Mouse (Mus musculus) frontal cortex, postnatal 10 days (tissue): Measurements from ENCODE around the gene Sppl3.

Experiments
- DNase-seq, 2 experiments: peaks; one replicate each; pipeline ENCODE4 v3.0.0; 2022; ENCODE audit warnings: low spot score in 2 of 2, mixed read lengths in 1 of 2

Sppl3 gene

DNA sequence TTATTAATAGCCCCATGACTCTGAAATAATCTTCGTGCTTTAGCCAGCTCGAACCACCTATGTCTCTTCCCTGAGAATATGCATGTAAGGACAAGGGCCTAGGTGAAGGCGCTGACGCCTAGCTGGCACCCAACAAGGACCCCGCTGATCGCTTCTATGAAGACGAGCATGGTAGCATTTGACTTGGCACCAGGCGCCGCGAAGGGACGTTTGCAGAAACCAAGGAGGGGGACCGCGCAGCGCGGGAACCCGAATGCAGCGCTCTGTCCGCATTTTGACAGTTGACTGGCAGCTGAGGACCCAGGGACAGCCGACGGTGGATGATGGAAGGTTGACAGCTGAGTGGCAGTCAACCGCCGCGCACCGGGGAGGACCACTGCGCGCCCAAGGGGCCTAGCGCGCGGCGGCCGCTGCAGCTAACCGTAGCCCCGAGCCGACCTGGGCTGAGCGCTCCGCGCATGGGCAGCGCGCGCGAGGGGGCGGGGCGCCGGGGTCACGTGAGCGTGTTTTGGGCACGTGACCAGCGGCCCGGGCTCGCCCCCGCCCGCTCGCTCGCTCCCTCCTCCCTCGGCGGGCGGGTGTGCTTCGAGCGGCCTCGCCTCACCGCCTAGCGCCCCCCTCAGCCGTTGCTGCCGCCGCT, at the start of gene Sppl3:
TSS of gene Sppl3 (plus strand) at position 561 of the 640 bp plus-strand sequence.
- DNase-seq, result peak; percentile 88 to 93

DNA sequence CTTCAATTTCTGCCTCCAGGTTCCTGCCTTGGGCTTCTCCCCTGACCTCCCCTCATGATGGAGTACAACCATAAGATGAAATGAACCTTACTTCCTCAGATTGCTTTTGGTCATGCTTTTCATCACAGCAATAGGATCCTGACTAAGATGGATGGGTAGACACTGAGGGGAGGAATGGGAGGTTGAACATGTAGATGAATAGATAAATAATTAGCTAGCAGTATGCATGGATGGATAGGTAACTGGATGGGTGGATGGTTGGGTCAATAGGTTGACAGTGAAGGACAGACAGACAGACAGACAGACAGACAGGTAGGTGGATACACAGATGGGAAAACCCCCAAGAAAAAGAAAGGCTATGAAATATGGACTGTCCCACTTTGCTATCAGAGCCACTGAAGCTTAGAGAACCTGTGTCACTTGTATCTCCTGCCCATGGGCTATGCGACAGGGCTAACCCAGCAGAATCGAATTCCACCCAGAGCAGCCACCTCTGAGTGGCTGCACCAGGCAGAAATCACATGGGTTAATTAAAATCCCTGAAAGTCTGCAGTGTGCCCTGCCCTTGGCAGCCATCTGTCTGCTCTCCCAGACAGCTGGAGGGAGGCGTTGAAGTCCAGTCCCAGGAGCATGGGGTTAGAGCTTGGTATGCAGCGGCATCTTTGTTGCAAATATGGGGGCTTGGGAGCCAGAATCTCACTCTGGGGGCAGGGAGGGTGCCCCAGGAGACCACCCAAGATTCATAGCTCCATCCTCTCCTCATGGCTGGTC, 49.2 kb upstream of the Sppl3 start:
- DNase-seq, result no peak

DNA sequence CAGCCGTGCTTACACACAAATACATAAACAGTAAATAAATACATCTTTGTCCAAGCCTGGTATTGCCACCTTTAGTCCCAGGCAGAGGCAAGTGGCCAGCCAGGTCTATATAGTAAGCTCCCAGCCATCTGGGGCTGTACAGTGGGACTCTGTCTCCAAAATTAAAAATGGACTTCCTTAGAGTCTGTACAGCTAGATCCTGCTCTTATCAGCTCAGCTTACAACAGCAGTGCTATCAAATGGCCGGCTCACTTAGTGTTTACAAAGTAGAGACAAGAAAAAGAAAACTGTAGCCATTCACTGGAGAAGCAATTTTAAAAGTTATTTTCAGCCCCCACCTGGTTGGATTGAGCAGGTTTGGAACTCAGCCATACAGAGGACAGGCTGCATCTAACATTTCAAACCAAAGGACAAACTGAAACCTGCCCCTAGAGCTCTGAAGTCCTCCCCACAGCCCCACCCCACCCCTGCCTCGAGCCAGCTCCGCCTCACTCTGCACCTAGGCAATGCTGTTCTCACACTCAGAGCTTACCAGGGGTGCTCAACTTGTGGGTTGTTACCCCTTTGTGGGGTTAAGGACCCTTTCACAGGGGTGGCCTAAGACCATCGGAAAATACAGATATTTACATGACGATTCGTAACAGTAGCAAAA, 46.5 kb upstream of the Sppl3 start:
- no peak for DNase-seq

DNA sequence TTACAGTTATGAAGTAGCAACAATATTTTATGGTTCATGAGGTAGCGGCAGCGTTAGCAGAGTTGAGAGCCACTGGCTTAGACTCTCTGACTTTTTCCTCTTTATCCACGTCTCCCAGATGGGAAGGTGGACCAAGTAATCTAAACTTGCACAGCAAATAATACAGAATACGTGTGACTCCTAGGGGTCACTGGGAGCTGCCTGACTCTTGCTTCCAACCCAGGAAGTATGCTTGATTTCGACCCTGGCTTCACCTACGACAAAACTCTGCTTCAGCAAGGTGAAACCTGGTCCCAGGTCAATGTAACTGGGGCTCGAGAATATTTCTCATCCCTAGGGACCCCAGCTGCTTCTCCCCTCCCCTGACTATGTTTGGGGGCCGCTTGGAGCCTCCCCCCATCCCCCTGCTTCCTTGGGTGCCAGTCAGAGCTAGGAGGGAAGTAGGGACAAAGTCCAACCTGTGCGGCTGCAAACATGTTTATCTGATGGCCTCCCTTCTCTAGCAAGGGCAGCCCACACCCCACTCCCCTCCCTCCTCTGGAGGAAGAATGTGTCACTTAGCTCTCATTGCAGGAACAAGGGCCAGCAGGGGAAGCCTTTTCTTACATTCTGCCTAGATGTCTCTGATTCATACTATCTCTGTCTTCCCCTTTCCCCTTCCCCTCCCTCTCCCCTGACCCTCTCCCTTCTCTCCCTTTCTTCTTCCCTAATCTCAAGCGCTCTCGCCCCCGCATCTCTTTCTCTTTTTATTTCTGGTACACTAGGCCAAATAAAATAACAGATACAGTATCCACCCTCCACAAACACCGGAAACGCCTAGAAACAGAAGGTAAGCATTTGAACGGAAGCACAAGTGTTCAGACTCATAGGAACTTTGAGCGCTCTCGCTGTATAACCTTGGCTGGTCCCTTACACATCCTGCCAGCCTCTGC, 45.7 kb upstream of the Sppl3 start:
- no peak for DNase-seq

DNA sequence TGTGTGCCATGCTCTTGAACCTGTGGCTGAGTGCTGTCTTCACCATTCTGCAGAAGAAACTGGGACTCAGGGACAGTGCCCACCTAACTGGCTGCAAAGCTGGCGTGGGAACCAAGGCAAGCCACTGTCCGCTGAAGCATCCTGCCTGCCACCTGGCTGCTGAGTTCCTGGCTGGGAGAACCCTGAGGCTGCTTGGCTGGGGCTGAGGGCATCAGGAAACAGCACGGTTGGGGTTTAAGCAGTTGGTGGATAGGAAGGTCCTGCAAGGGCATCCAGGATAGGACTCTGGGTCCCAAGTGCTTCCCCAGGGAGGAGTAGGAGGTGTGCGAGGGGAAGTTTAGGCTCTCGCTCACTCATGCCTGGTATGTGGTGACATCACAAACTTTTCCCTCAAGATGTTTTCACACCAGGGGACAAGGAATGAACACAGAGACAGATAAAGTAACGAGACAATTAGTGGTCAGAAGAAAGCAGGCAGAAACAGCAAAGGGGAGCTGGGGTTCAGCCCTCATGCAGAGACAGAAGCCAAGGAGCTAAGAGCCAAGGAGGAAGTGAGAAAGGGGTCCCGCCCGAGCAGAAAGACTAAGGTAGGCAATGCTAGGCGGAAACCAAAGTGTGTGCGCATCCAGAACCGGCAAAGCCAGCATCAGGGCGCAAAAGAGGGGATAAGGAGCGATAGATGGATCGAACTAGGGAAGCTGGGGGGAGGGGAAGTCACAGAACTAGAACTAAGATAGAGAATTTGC, 43.2 kb upstream of the Sppl3 start:
- DNase-seq, result no peak

DNA sequence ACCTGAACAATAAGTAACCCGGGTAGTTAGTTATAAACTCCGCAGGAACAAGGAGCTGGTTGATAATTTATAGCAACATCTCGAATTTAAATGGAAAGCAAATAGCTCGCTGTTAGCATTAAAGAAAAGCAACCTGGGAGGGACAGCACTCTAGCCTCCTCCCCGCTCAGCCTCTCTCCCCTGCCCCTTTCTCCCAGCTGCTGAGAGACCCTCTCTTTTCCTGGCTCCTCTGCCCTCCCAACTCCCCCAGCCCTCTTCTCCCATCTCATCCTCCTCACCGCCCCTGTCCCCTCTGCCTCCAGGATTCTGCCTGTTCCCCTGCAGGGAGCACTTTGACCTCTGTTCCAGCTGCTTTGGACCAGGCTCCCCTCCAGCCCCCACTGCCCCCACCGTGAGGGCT, 42.3 kb upstream of the Sppl3 start:
- no peak for DNase-seq

DNA sequence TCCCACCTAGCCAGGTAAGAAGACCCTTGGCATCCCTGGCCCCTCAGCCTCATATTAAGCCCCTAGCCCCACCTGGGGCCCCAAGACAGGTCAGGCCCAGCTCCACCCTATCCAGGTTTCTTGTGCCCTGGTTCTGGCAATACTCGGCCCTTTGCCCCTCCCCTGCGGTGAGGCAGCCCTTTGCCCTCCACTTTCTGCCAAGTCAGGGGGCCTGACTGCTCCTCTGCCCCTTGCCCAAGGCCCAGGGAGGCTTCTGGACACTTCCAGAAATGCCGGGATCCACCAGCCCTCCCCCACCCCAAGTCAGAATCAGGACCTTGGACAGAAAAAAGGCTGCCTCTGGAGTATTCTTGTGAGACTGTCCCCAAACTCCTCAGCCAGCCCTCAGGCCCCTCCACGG, 41.9 kb upstream of the Sppl3 start:
- DNase-seq, result no peak

DNA sequence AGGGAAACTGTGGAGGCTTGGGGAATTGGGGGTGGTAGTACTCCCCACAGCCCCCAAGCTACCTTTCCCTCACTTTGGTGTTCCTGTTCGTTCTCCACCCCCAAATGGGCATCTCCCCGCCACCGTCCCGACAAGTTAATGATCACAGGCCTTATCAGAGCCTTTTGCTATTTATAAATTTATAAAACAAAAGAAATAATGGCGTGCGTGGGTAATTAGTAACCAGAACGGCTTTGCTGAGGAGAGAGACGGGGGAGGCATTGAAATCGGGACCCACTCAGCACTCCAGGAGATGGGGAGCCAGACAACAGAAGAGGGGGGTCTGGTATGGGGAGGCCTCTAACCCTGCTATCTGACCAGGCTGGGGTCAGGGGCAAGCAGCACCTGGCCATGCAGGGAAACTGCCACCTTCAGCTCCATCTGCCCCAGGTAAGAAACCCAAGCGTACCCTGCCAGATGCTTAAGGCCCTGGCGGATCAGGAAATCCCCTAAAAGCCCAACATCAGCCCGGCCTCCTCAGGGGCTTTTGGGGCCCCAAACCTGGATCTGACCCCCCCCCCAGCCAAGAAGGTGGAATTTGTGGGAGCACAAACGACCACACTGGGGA, 41.2 kb upstream of the Sppl3 start:
- no peak for DNase-seq

DNA sequence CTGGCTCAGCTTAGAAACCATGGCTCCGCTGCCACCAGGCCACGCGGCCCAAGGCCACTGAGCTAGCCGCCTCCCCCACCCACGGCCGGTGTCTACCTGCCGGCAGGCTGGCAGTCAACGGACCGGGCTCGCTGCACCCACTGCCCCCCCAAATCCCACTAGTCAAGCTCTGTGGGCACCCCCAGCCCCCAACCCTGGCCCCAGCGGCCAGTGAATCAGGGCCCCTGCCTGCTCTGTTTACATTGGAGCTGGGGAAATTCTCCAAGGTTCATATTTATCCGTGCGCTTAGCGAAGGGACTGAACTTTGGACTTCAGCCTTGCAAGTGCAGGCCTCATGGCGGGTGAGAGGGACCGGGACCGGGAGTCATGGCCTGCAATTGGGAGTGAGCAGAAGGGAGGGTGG, 40.1 kb upstream of the Sppl3 start, which contains the start of gene Hnf1a:
TSS of gene Hnf1a (minus strand) at position 271 of the 404 bp plus-strand sequence.
- DNase-seq, result no peak

DNA sequence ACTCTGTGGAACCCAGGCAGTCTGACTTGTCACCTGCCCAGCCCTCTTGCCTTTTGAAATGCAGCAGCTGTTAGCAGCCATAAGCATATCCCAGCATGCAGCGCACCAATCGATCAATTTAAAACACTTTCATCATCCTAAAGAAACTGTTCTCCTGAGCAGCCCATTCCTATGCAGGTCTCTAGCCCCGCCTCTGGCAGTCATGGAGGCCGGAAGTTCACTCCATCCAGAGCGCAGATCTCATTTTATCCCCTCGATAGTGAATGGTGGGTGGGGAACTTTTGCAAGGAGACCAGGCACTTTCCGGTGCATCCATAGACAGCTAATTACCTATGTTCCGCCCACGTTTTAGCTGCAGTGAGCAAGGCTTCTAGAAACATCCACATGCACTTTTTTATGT, 38.7 kb upstream of the Sppl3 start:
- DNase-seq, result no peak

DNA sequence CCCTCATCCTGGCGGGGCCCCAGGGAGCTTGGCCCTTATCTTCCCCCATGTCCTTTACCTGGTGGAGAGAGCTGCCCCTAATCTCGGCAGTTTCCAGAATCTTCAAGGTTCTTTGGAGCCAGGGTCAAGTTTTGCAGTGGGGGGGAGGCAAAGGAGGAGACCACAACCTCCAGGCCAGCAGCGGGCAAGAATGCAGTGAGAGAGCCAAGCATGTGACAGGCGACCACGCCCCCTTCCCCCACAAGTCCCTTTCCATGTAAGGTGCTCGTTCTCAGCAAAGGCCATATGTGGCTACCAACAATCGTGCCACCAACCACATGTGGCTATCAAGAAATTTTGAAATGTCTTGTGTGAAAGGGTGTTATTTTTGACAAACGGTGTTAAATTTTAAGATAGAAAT, 37.8 kb upstream of the Sppl3 start:
- DNase-seq, result no peak

DNA sequence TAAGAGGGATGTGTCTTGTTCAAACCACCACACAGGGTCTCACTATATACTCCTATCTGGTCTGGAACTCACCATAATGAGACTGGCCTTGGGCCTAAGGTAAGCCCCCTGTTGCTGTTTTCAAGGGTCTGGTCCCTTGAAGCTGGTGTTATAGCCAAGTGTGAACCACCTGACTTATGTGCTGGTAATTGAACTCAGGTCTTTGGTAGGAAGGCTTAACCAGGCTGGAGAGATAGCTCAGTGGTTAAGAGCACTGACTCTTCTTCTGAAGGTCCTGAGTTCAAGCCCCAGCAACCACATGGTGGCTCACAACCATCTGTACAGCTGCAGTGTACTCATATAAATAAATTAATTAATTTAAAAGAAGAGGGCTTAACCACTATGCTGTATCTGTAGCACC, 34.0 kb upstream of the Sppl3 start:
- no peak for DNase-seq

DNA sequence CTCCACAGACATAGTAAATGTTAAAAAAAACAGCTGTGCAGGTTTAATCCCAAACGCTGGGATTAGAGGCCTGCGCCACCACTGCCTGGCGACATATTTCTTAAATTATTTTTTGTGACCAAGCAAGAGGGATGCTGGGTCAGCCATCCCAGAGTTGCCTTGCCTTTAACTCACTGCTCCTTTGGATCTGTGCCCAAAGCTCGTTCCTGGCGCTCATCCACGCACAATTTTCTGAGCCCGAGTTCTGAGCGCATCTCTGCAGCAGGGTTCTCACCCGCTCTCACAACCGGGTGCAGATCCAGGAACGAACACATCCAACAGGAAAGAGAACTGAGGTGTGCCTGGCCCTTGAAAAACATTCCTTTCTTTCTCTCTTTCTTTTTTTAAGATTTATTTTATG, 32.5 kb upstream of the Sppl3 start:
- DNase-seq, result no peak

DNA sequence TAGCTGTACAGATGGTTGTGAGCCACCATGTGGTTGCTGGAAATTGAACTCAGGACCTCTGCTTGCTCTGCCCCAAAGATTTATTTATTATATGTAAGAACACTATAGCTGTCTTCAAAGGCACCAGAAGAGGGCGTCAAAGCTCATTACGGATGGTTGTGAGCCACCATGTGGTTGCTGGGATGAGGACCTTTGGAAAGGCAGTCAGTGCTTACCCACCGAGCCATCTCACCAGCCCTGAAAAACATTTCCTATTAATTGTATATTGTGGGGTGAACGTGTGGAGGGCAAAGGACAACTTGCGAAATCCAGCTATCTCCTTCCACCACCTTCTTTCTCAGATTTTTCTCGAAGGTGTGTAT, 32.1 kb upstream of the Sppl3 start:
- DNase-seq, result no peak

DNA sequence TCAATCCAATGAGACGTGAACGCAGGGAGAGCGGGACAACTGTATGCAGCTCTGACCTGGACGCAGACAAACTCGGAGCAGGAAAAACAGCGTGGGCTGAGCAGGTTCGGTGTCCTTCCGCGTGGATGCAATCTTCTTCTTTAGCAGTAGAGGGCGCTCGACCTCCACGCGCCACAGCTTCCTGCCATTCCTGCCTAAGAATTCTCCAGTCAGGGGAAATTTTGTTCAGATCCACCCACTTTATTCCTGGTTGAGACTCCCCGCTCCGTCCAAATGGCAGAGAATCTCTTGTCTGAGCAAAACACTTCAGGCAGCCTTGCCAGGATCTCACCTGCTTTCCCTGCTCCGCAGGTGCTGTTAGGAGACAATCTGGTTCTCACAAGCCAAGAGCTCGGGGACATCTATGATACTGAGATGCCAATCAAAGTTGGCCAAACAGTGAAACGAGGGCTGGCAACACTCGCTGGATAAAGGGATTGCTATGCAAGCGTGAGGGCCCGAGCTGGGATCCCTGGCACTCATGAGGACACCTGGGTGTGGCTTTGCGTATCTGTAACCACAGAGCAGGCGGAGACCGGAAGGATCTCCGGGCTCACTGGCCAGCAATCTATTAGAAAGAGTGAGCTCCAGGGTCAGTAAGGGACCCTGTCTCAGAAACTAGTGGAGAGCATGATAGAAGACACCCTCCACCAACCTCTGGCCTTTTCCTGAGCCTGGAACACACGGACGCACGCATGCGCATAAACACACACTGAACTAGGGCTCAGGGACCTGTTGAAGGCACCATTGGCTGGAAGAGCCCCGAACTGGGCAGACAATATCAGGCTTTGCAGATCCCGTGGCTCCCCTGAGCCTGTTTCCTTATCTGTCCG, 31.5 kb upstream of the Sppl3 start:
- DNase-seq, result peak; percentile 45 to 74

DNA sequence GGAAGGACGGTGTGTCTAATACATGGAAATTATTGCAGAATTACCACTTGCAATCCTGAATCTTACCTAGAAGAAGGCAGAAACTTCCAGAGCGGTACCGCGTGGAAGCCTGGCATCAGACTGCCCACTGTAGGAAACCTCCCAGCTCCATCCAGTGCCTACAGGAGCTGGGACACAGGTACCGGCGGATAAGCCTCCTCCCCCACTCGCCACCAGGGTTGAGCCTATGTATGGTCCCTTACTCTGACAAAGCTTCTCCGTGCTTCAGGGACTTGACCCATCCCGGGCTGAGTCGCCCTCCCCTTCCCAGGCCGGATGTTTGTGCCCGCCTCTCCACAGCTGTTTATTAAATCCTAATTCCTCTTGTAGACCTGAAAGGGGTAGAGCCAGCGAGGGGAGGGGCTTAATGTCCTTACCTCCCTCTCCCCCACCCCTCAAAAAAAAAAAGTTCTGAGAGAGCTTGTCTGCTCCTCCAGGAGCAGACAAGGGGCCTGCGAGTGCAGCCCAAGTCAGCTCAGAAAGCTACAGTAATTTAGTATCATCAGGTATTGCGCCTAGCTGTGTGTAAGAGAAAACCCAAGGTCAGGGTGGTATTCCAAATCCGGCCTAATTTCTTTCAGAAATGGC, 30.7 kb upstream of the Sppl3 start:
- no peak for DNase-seq

DNA sequence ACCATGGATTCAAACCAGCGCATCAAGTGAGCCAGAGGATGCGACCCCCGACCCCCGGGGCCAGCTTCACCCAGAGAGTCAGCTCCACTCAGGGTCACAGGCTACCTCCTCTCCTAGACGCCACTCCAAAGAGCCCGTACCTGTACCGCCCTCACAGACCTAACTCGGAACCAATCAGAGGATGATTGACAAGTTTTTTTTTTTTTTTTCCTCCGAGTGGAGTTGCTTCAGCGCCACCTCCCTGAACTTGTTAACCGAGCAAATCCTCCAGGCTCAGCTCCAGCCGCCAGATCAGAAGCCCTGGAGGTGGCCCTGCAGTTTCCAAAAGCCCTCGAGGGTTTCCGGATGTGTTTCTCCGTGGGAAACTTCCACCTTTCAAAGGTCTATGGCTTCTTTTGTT, 28.9 kb upstream of the Sppl3 start:
- no peak for DNase-seq

DNA sequence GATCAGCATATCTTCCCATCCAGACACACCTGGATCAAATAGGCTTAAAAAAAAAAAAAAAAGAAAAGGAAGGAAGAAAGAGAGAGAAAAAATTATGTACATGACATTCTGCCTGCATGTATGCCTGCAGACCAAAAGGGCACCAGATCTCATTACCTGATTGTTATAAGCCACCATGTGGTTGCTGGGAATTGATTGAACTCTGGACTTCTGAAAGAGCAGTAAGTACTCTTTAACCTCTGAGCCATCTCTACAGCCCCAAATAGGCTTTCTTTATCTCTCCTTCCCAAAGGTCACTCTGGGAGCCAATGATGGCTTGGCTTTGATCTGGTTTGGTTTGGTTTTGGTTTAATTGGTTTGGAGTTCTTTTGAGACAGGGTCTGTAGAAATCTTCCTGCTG, 25.9 kb upstream of the Sppl3 start:
- no peak for DNase-seq

DNA sequence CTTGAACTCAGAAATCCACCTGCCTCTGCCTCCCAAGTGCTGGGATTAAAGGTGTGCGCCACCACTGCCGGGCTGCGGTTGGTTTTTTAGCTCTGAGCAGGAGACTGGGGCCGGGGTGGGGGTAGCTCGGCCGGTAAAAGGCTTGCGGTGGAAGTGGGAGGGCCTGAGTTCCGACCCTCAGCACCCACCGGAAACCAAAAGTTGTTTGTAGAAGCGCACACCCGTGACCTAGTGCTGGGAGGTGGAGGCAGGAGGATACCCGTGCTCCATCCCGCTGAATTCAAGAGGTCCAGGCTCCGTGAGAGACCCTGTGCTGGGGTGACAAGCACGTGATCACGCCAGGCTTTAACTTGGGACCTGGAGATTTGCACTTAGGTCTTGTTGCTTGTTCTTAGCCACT, 14.5 kb upstream of the Sppl3 start:
- no peak for DNase-seq
